Mouse (Mus musculus): ENCODE measurements around the gene Gabrp. TPM values are rescaled to one million over a fixed set of nuclear protein-coding genes. Genes with fewer than 3 reads are reported as not detected.

Gabrp gene
- not detected in 2 replicates for total RNA-seq (2014; rRNA removed; ENCODE audit: low replicate concordance)
- 0.16 TPM in 1 of 2 replicates, not detected in the other for polyA plus RNA-seq (2015; fragmentation: Nextera tagmentation; extraction: Ambion mirVana)

DNA sequence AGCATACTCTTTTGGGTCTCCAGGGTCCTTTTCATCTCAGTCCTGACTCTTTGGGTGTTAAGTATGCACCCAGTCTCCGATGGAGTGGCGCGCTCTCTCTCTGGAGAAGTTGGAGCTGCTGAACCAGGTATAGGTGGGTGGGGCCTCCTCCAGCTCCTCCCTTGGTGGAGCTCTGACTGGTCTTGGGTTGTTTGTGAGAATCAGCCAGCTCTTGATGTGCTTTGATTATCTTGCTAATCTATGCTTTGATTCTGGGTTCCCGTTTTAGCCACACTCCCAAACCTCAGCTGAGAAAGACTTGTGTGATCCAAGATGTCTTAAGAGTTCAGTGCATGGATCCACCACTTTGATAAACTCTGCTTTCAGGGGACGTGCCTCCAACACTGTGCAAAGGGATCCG lies at the start of gene Gabrp:
TSS of gene Gabrp (minus strand) at position 101 of the 400 bp plus-strand sequence.
- ATAC-seq (ENCODE audit: insufficient read depth, low read depth) (no peak), DNase-seq (ENCODE audit: low spot score) (no peak)
- Histone ChIP-seq H3K4me1 (ENCODE audit: control insufficient read depth, insufficient read depth) (no peaks in the 10 kb centered on the region), H3K4me2 (ENCODE audit: low read depth, low read length) (no peak within 1 kb of the TSS), H3K9me3 (replicated peaks; ENCODE audit: control insufficient read depth, low read length) (no peaks in the 10 kb centered on the region), H3K27ac (ENCODE audit: low read depth) (no peak within 1 kb of the TSS), H3K36me3 (replicated peaks; ENCODE audit: control insufficient read depth, insufficient read depth, low read length) (no peaks in the 10 kb centered on the region), H3K27me3 (ENCODE audit: control insufficient read depth, insufficient read depth, low read length) (no peaks in the 10 kb centered on the region), H3K4me3 (ENCODE audit: low read depth, low read length) (no peak within 1 kb of the TSS), H3K9ac (replicated peaks; ENCODE audit: low read depth, low read length) (no peak within 1 kb of the TSS)
- 52% methylated on average over 6 of the region's 6 CpGs for WGBS
- TF ChIP-seq EP300 (IDR thresholded peaks at IDR 0.05; ENCODE audit: low read depth): no peak
- no peak for TF ChIP-seq CTCF (IDR thresholded peaks at IDR 0.05; ENCODE audit: low read depth)

DNA sequence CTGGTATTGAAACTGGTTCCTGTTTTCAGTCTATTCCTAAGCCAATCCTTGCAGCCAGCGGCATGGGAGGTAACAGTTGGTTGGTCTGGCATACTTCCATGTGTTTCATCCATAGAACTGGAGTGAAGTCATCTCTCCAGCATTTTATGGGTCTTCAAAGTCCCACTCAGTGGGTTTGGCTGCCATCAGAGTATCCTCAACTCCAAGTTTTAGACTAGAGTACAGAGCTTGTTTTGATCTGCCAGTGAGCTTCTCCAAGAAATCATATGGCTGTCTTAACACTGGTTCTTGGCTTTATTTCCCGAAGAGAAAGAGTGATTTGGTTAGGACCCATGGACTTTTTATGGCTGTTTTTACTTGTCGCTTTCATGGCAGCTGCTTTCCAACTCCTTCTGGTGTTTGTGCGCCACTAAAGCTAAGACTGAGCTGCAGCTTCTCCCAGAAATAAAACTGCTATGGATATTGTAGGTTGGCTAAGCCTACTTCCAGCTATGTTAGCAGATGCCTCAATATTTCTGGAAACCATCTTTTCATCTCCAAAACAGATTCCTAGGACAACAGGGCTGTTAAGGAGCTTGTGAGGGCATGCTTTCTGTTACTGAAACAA lies 48.5 kb upstream of the Gabrp start:
- no peak overlapping the region for H3K27ac ChIP-seq (ENCODE audit: low read depth)
- WGBS: 76% methylated on average over 4 of the region's 4 CpGs
- DNase-seq (ENCODE audit: low spot score) (no peak), ATAC-seq (ENCODE audit: insufficient read depth, low read depth) (no peak)
- no peak overlapping the region for H3K9ac ChIP-seq (replicated peaks; ENCODE audit: low read depth, low read length)
- TF ChIP-seq EP300 (IDR thresholded peaks at IDR 0.05; ENCODE audit: low read depth): no peak
- no peak for TF ChIP-seq CTCF (IDR thresholded peaks at IDR 0.05; ENCODE audit: low read depth)
- no peaks in the 10 kb centered on the region for H3K27me3 ChIP-seq (ENCODE audit: control insufficient read depth, insufficient read depth, low read length)
- H3K9me3 ChIP-seq (replicated peaks; ENCODE audit: control insufficient read depth, low read length): no peaks in the 10 kb centered on the region
- no peaks in the 10 kb centered on the region for H3K36me3 ChIP-seq (replicated peaks; ENCODE audit: control insufficient read depth, insufficient read depth, low read length)
- H3K4me1 ChIP-seq (ENCODE audit: control insufficient read depth, insufficient read depth): no peaks in the 10 kb centered on the region
- H3K4me2 ChIP-seq (ENCODE audit: low read depth, low read length): no peak overlapping the region
- no peak overlapping the region for H3K4me3 ChIP-seq (ENCODE audit: low read depth, low read length)

DNA sequence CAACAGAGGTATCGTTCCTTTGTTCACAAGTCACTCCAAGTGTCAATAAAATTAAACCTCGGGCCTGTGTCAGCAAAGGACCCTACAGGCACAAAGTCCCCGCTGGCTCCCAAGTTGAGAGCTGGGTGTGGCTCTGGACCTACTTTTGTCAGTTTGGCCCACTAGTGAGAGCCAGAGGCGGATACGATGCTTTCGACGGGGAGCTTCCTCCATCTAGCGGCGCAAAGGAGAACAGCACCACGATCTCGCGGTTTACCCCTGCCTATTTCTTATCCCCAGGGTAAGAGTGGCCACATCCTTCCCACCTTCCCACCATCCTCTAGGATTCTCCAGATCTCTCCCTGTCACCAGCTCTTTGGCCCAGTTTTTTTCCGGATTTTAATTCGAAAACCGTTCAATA lies 35.5 kb upstream of the Gabrp start:
- TF ChIP-seq EP300 (IDR thresholded peaks at IDR 0.05; ENCODE audit: low read depth) (no peak), CTCF (IDR thresholded peaks at IDR 0.05; ENCODE audit: low read depth) (peak; percentile 93)
- Histone ChIP-seq H3K27me3 (ENCODE audit: control insufficient read depth, insufficient read depth, low read length) (no peaks in the 10 kb centered on the region; the same call in 1 of the 2 replicates), H3K4me2 (ENCODE audit: low read depth, low read length) (no peak overlapping the region), H3K4me1 (ENCODE audit: control insufficient read depth, insufficient read depth) (no peaks in the 10 kb centered on the region), H3K9ac (replicated peaks; ENCODE audit: low read depth, low read length) (no peak overlapping the region), H3K27ac (ENCODE audit: low read depth) (no peak overlapping the region), H3K4me3 (ENCODE audit: low read depth, low read length) (no peak overlapping the region), H3K9me3 (replicated peaks; ENCODE audit: control insufficient read depth, low read length) (no peaks in the 10 kb centered on the region), H3K36me3 (replicated peaks; ENCODE audit: control insufficient read depth, insufficient read depth, low read length) (no peaks in the 10 kb centered on the region)
- ATAC-seq (ENCODE audit: insufficient read depth, low read depth) (peak; percentile 62), DNase-seq (ENCODE audit: low spot score) (peak; percentile 31)
- WGBS: 5% methylated on average over 15 of the region's 15 CpGs

DNA sequence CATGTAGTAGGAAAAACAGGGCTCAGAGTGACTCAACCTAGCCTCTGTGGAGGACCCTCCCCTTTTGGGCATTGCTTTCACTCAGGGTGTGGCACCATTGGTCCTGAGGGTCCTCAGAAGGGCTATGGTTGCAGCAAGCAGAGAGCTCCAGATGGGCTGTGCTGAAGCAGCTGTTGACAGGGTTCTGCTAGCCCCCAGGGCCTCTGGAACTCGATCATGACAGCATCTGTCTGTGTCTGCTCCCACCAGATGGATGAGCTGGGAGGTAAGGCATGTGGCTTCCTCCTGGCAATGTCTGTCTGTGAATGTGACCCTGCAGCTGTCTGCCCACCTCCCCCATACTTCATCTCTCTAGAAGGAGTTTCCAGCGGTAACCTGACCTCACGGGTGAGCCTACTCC lies 29.0 kb upstream of the Gabrp start:
- Histone ChIP-seq H3K4me1 (ENCODE audit: control insufficient read depth, insufficient read depth) (no peaks in the 10 kb centered on the region), H3K36me3 (replicated peaks; ENCODE audit: control insufficient read depth, insufficient read depth, low read length) (no peaks in the 10 kb centered on the region), H3K27ac (ENCODE audit: low read depth) (no peak overlapping the region), H3K27me3 (ENCODE audit: control insufficient read depth, insufficient read depth, low read length) (no peaks in the 10 kb centered on the region), H3K9ac (replicated peaks; ENCODE audit: low read depth, low read length) (no peak overlapping the region), H3K4me2 (ENCODE audit: low read depth, low read length) (no peak overlapping the region), H3K4me3 (ENCODE audit: low read depth, low read length) (no peak overlapping the region), H3K9me3 (replicated peaks; ENCODE audit: control insufficient read depth, low read length) (no peaks in the 10 kb centered on the region)
- TF ChIP-seq EP300 (IDR thresholded peaks at IDR 0.05; ENCODE audit: low read depth) (no peak), CTCF (IDR thresholded peaks at IDR 0.05; ENCODE audit: low read depth) (no peak)
- DNase-seq (ENCODE audit: low spot score) (no peak), ATAC-seq (ENCODE audit: insufficient read depth, low read depth) (no peak)
- 14% methylated on average over 3 of the region's 3 CpGs for WGBS

DNA sequence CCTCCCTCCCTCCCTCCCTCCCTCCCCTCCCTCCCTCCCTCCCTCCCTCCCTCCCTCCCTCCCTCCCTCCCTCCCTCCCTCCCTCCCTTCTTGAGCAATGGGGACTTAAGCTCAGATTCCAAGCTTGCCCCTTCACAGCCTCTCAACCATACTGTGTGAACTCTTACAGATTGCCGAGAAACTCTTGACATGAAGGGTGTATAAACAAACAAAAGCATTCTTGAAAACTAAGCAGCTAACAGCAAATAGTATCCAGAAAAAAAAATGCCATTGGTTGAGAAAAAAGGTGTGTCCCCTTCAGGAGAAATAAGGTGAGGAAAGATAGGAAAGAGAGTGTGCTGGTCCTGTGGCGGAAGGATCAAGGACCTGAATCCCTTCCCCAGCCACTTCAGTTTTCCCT lies 24.4 kb upstream of the Gabrp start:
- 42% methylated on average over 2 of the region's 2 CpGs for WGBS
- H3K27ac ChIP-seq (ENCODE audit: low read depth): no peak overlapping the region
- H3K4me3 ChIP-seq (ENCODE audit: low read depth, low read length): no peak overlapping the region
- H3K36me3 ChIP-seq (replicated peaks; ENCODE audit: control insufficient read depth, insufficient read depth, low read length): no peaks in the 10 kb centered on the region
- ATAC-seq (ENCODE audit: insufficient read depth, low read depth): no peak
- no peak overlapping the region for H3K4me2 ChIP-seq (ENCODE audit: low read depth, low read length)
- no peak for DNase-seq (ENCODE audit: low spot score)
- no peak overlapping the region for H3K9ac ChIP-seq (replicated peaks; ENCODE audit: low read depth, low read length)
- H3K9me3 ChIP-seq (replicated peaks; ENCODE audit: control insufficient read depth, low read length): no peaks in the 10 kb centered on the region
- TF ChIP-seq CTCF (IDR thresholded peaks at IDR 0.05; ENCODE audit: low read depth) (no peak), EP300 (IDR thresholded peaks at IDR 0.05; ENCODE audit: low read depth) (no peak)
- H3K27me3 ChIP-seq (ENCODE audit: control insufficient read depth, insufficient read depth, low read length): no peaks in the 10 kb centered on the region
- H3K4me1 ChIP-seq (ENCODE audit: control insufficient read depth, insufficient read depth): no peaks in the 10 kb centered on the region

DNA sequence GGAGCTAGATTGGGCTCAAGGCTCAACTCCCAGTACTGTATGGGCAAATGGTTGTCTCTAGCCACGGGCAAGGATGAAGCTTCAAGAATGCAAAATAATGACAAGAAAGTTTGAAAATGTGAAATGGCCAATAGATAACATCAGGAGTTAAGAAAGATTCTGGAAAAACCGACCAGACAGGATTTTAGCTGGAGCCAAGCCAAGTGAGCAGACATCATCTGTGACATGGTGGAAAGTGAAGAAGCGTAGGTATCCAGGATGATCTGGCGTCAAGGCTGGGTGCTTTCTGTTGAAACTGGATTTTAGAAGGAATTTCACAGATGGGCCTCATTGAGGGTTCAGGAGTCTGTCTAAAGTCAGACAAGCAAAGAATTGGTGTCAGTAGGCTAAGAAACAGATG lies 20.2 kb upstream of the Gabrp start, which contains the start of gene D130052B06Rik:
TSS of gene D130052B06Rik (plus strand) at position 317 of the 400 bp plus-strand sequence.
- WGBS: 71% methylated on average over 4 of the region's 4 CpGs
- DNase-seq (ENCODE audit: low spot score) (no peak), ATAC-seq (ENCODE audit: insufficient read depth, low read depth) (no peak)
- TF ChIP-seq CTCF (IDR thresholded peaks at IDR 0.05; ENCODE audit: low read depth) (no peak), EP300 (IDR thresholded peaks at IDR 0.05; ENCODE audit: low read depth) (no peak)
- Histone ChIP-seq H3K9me3 (replicated peaks; ENCODE audit: control insufficient read depth, low read length) (no peaks in the 10 kb centered on the region), H3K36me3 (replicated peaks; ENCODE audit: control insufficient read depth, insufficient read depth, low read length) (no peaks in the 10 kb centered on the region), H3K4me2 (ENCODE audit: low read depth, low read length) (no peak within 1 kb of the TSS), H3K4me1 (ENCODE audit: control insufficient read depth, insufficient read depth) (no peaks in the 10 kb centered on the region), H3K9ac (replicated peaks; ENCODE audit: low read depth, low read length) (no peak within 1 kb of the TSS), H3K27ac (ENCODE audit: low read depth) (no peak within 1 kb of the TSS), H3K27me3 (ENCODE audit: control insufficient read depth, insufficient read depth, low read length) (no peaks in the 10 kb centered on the region), H3K4me3 (ENCODE audit: low read depth, low read length) (no peak within 1 kb of the TSS)

All from heart, postnatal 0 days (tissue).